Comparison of ENCODE assay signal across 8 mouse cellular contexts in the genomic region with DNA sequence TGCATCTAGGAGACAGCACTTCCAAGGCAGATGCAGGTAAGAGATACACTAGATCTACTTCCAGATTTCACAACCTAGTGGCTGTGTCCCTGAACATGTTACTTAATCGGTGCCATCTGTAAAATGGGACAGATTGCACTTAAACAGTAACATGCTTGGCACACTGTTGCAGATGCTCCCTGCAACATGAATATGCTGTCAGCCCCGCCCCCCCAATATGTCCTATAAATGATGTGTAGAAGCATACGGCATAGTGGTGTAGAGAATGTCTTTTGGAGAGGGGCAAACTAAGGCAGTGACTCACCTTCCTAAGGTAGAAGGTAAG. TPM values are rescaled to one million over a fixed set of nuclear protein-coding genes. Genes with fewer than 3 reads are reported as not detected.
DNase-seq lines count a peak whose midpoint lies in the region; ATAC-seq and TF ChIP-seq lines count a peak whose summit lies in the region.

No protein-coding gene starts in this region.

- no peak for TF ChIP-seq CTCF in layer of hippocampus, adult 2 months (conservative IDR thresholded peaks at IDR 0.05)

- 50% methylated on average over 3 of the region's 3 CpGs for WGBS in embryonic facial prominence, embryonic 11.5 days
- WGBS in intestine, embryonic 14.5 days: 48% methylated on average over 3 of the region's 3 CpGs

- DNase-seq in layer of hippocampus, adult 2 months (ENCODE audit: low spot score in 2 of 2): peak in 1 of 2 experiments; percentile 49
- no peak for DNase-seq in layer of hippocampus, postnatal 25 days (ENCODE audit: extremely low spot score in 1 of 2, low spot score in 1 of 2)
- DNase-seq in embryonic facial prominence, embryonic 11.5 days (ENCODE audit: low spot score): no peak
- DNase-seq in intestine, embryonic 14.5 days (ENCODE audit: low spot score): no peak
- peak; percentile 57 for DNase-seq in naive thymus-derived CD4-positive, alpha-beta T cell, adult 2 months (ENCODE audit: low read depth)
- no peak for DNase-seq in thymus, postnatal 0 days (ENCODE audit: low spot score)
- no peak for DNase-seq in adrenal gland, postnatal 36 days

- H3K27me3 ChIP-seq in embryonic facial prominence, embryonic 11.5 days (ENCODE audit: control insufficient read depth, insufficient read depth, low read length): peaks cover 10% of the 10 kb centered on the region; the same call in 1 of the 2 replicates
- H3K27me3 ChIP-seq in intestine, embryonic 14.5 days (replicated peaks; ENCODE audit: control insufficient read depth, insufficient read depth, low read length): peaks cover 26% of the 10 kb centered on the region

- ATAC-seq in embryonic facial prominence, embryonic 11.5 days (replicated peaks; ENCODE audit: insufficient number of reproducible peaks, low FRiP score, low TSS enrichment, low read depth): no peak
- no peak for ATAC-seq in intestine, embryonic 14.5 days (replicated peaks; ENCODE audit: low FRiP score, low TSS enrichment, low read depth)
- no peak for ATAC-seq in inflammation-experienced regulatory T-cells, adult 6 months

- H3K36me3 ChIP-seq in embryonic facial prominence, embryonic 11.5 days (replicated peaks; ENCODE audit: control insufficient read depth, insufficient read depth, low read depth, low read length): peaks cover 14% of the 10 kb centered on the region
- H3K36me3 ChIP-seq in intestine, embryonic 14.5 days (ENCODE audit: control insufficient read depth, insufficient read depth, low read length): peaks cover 40% of the 10 kb centered on the region

- peaks cover 5% of the 10 kb centered on the region; the same call in 1 of the 2 replicates for H3K4me1 ChIP-seq in embryonic facial prominence, embryonic 11.5 days (ENCODE audit: control insufficient read depth, insufficient read depth, low read length)
- H3K4me1 ChIP-seq in intestine, embryonic 14.5 days (replicated peaks; ENCODE audit: control insufficient read depth, insufficient read depth, low read length): peaks cover 15% of the 10 kb centered on the region; the same call in 1 of the 2 replicates

- H3K9ac ChIP-seq in embryonic facial prominence, embryonic 11.5 days (replicated peaks; ENCODE audit: low read length): no peak overlapping the region
- no peak overlapping the region for H3K9ac ChIP-seq in intestine, embryonic 14.5 days (ENCODE audit: low read length)

- peak overlapping the region; percentile 92 for H3K4me3 ChIP-seq in layer of hippocampus, adult 2 months
- peak overlapping the region; percentile 76 for H3K4me3 ChIP-seq in embryonic facial prominence, embryonic 11.5 days (ENCODE audit: low read depth, low read length)
- H3K4me3 ChIP-seq in intestine, embryonic 14.5 days (ENCODE audit: low read depth, low read length): peak overlapping the region; percentile 73; the same call in 1 of the 2 replicates

- no peaks in the 10 kb centered on the region for H3K9me3 ChIP-seq in embryonic facial prominence, embryonic 11.5 days (replicated peaks; ENCODE audit: control insufficient read depth, low read length)
- H3K9me3 ChIP-seq in intestine, embryonic 14.5 days (ENCODE audit: control insufficient read depth, low read length): no peaks in the 10 kb centered on the region

- H3K27ac ChIP-seq in layer of hippocampus, adult 2 months: peak overlapping the region; percentile 97
- no peak overlapping the region for H3K27ac ChIP-seq in embryonic facial prominence, embryonic 11.5 days (replicated peaks; ENCODE audit: low read depth, low read length)
- no peak overlapping the region for H3K27ac ChIP-seq in intestine, embryonic 14.5 days (ENCODE audit: low read depth)

- peak overlapping the region; percentile 91 for H3K4me2 ChIP-seq in embryonic facial prominence, embryonic 11.5 days (ENCODE audit: low read depth, low read length)
- H3K4me2 ChIP-seq in intestine, embryonic 14.5 days (ENCODE audit: low read length): peak overlapping the region; percentile 70

RNA-seq across cellular contexts. Expression of gene Chpf, which starts 1.2 kb away (rescaled TPM):
- 10 to 100 TPM; 80.5 to 86.6 TPM for total RNA-seq in layer of hippocampus, adult 2 months (2021)
- 10 to 100 TPM; 77.2 to 82.8 TPM for total RNA-seq in layer of hippocampus, postnatal 25 days (2021)
- polyA plus RNA-seq in embryonic facial prominence, embryonic 11.5 days (2014; fragmentation: Nextera tagmentation; extraction: Ambion mirVana): 14.6 and 15.3 TPM in 2 replicates
- polyA plus RNA-seq in intestine, embryonic 14.5 days (2014; fragmentation: Nextera tagmentation; extraction: Ambion mirVana): 36.7 and 42.8 TPM in 2 replicates
- 10.7 and 11.4 TPM in 2 replicates for polyA plus RNA-seq in thymus, postnatal 0 days (2015; fragmentation: Nextera tagmentation; extraction: Ambion mirVana)
- 10 to 100 TPM; 55.3 to 63.1 TPM for total RNA-seq in adrenal gland, postnatal 36 days (2021)
- 1 to 10 TPM; 5.5 to 6.9 (median 5.6) TPM for polyA plus RNA-seq in inflammation-experienced regulatory T-cells, adult 6 months (2017; shearing (Covaris generic))

RNA-seq across cellular contexts. Expression of gene Tmem198, which starts 1.4 kb away (rescaled TPM):
- total RNA-seq in layer of hippocampus, adult 2 months (2021): 10 to 100 TPM; 64.0 to 65.4 TPM
- total RNA-seq in layer of hippocampus, postnatal 25 days (2021): 10 to 100 TPM; 70.3 to 73.8 TPM
- polyA plus RNA-seq in embryonic facial prominence, embryonic 11.5 days (2014; fragmentation: Nextera tagmentation; extraction: Ambion mirVana): 0.98 and 1.6 TPM in 2 replicates
- 1.9 and 2.6 TPM in 2 replicates for polyA plus RNA-seq in intestine, embryonic 14.5 days (2014; fragmentation: Nextera tagmentation; extraction: Ambion mirVana)
- polyA plus RNA-seq in thymus, postnatal 0 days (2015; fragmentation: Nextera tagmentation; extraction: Ambion mirVana): 0.30 and 0.39 TPM in 2 replicates
- total RNA-seq in adrenal gland, postnatal 36 days (2021): 1 to 10 TPM; 2.6 to 4.1 TPM
- polyA plus RNA-seq in inflammation-experienced regulatory T-cells, adult 6 months (2017; shearing (Covaris generic)): under 1 TPM in 1 of 3 experiments, not detected in 2; 0.24 TPM

RNA-seq across cellular contexts. Expression of gene Asic4, which starts 27.7 kb away (rescaled TPM):
- total RNA-seq in layer of hippocampus, adult 2 months (2021): 1 to 10 TPM; 5.5 to 7.1 TPM
- 1 to 10 TPM; 8.9 to 9.9 TPM for total RNA-seq in layer of hippocampus, postnatal 25 days (2021)
- polyA plus RNA-seq in embryonic facial prominence, embryonic 11.5 days (2014; fragmentation: Nextera tagmentation; extraction: Ambion mirVana): 0.29 and 1.1 TPM in 2 replicates
- polyA plus RNA-seq in intestine, embryonic 14.5 days (2014; fragmentation: Nextera tagmentation; extraction: Ambion mirVana): 0.47 and 1.0 TPM in 2 replicates
- not detected in 2 replicates for polyA plus RNA-seq in thymus, postnatal 0 days (2015; fragmentation: Nextera tagmentation; extraction: Ambion mirVana)
- total RNA-seq in adrenal gland, postnatal 36 days (2021): 1 to 10 TPM; 3.1 to 4.8 TPM
- not detected for polyA plus RNA-seq in inflammation-experienced regulatory T-cells, adult 6 months (2017; shearing (Covaris generic))

RNA-seq across cellular contexts. Expression of gene Obsl1, which starts 28.3 kb away (rescaled TPM):
- total RNA-seq in layer of hippocampus, adult 2 months (2021): 10 to 100 TPM; 20.6 to 25.9 TPM
- total RNA-seq in layer of hippocampus, postnatal 25 days (2021): 10 to 100 TPM; 18.9 to 20.2 TPM
- polyA plus RNA-seq in embryonic facial prominence, embryonic 11.5 days (2014; fragmentation: Nextera tagmentation; extraction: Ambion mirVana): 52.4 and 54.2 TPM in 2 replicates
- 80.9 and 88.4 TPM in 2 replicates for polyA plus RNA-seq in intestine, embryonic 14.5 days (2014; fragmentation: Nextera tagmentation; extraction: Ambion mirVana)
- polyA plus RNA-seq in thymus, postnatal 0 days (2015; fragmentation: Nextera tagmentation; extraction: Ambion mirVana): 9.9 and 10.2 TPM in 2 replicates
- 10 to 100 TPM; 59.8 to 67.4 TPM for total RNA-seq in adrenal gland, postnatal 36 days (2021)
- not detected for polyA plus RNA-seq in inflammation-experienced regulatory T-cells, adult 6 months (2017; shearing (Covaris generic))

RNA-seq across cellular contexts. Expression of gene Inha, which starts 28.9 kb away (rescaled TPM):
- 10 to 100 TPM; 15.3 to 16.5 TPM for total RNA-seq in layer of hippocampus, adult 2 months (2021)
- 10 to 100 TPM; 11.3 to 19.9 TPM for total RNA-seq in layer of hippocampus, postnatal 25 days (2021)
- polyA plus RNA-seq in embryonic facial prominence, embryonic 11.5 days (2014; fragmentation: Nextera tagmentation; extraction: Ambion mirVana): 1.5 and 1.9 TPM in 2 replicates
- polyA plus RNA-seq in intestine, embryonic 14.5 days (2014; fragmentation: Nextera tagmentation; extraction: Ambion mirVana): 3.5 and 3.9 TPM in 2 replicates
- 1.7 TPM in 2 replicates for polyA plus RNA-seq in thymus, postnatal 0 days (2015; fragmentation: Nextera tagmentation; extraction: Ambion mirVana)
- 10 to 100 TPM; 21.8 to 34.7 TPM for total RNA-seq in adrenal gland, postnatal 36 days (2021)
- not detected for polyA plus RNA-seq in inflammation-experienced regulatory T-cells, adult 6 months (2017; shearing (Covaris generic))
